Mouse (Mus musculus): ENCODE measurements around the gene Phlpp1. TPM values are rescaled to one million over a fixed set of nuclear protein-coding genes. Genes with fewer than 3 reads are reported as not detected.

Phlpp1 gene
- total and polyA plus RNA-seq, 2 experiments from 2014 or later, result 3.9 to 15.2 TPM

DNA sequence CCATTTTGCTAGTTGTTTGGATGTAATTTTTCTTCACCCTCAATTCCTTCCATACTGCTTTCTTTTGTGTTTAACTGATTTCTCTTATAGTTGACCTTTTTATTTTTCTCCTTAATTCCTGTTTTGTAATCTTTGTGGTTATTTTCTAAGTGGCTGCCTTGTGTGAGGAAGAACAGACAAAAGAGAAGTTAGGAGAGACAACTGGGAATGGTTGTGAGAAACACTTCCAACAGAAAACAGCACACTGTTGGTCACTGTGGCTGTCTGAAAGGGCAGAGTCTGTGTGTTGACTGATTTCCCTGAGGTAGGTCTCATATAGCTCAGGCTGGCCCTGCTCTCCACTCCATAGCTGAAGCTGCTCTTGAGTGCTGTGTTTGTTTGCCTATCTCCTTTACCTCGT lies 32.4 kb upstream of the Phlpp1 start:
- DNase-seq (ENCODE audit: low spot score) (no peak), ATAC-seq (ENCODE audit: insufficient read depth, low read depth) (no peak)
- H3K9me3 ChIP-seq (replicated peaks; ENCODE audit: control insufficient read depth, low read length), result no peaks in the 10 kb centered on the region
- H3K4me2 ChIP-seq (ENCODE audit: low read depth, low read length), result no peak overlapping the region
- H3K4me1 ChIP-seq (ENCODE audit: control insufficient read depth, insufficient read depth), result no peaks in the 10 kb centered on the region
- 66% methylated on average over 1 of the region's 1 CpGs for WGBS
- no peaks in the 10 kb centered on the region for H3K36me3 ChIP-seq (replicated peaks; ENCODE audit: control insufficient read depth, insufficient read depth, low read length)
- H3K27ac ChIP-seq (ENCODE audit: low read depth), result no peak overlapping the region
- H3K9ac ChIP-seq (replicated peaks; ENCODE audit: low read depth, low read length), result no peak overlapping the region
- TF ChIP-seq CTCF (IDR thresholded peaks at IDR 0.05; ENCODE audit: low read depth) (no peak), EP300 (IDR thresholded peaks at IDR 0.05; ENCODE audit: low read depth) (no peak)
- H3K4me3 ChIP-seq (ENCODE audit: low read depth, low read length), result no peak overlapping the region
- H3K27me3 ChIP-seq (ENCODE audit: control insufficient read depth, insufficient read depth, low read length), result no peaks in the 10 kb centered on the region

DNA sequence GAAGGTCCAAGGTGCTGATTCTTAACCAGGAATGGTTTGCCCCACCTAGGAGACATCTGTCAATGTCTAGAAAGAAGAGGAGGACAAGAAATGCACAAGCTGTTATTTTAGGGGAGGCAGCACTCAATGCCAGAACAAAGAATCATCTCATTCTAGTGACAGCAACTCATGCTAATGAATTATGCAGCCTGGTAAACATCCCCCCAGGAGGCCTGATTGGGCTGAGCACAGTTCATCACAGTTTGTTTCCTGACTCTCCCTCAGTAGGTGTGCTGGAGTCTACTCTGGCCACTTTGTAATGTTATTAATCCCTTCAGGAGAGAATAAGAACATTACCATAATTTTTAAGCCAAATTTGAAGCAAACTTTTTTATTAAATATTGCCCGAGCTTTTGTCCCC lies 29.5 kb upstream of the Phlpp1 start:
- no peak overlapping the region for H3K27ac ChIP-seq (ENCODE audit: low read depth)
- no peaks in the 10 kb centered on the region for H3K27me3 ChIP-seq (ENCODE audit: control insufficient read depth, insufficient read depth, low read length)
- no peaks in the 10 kb centered on the region for H3K36me3 ChIP-seq (replicated peaks; ENCODE audit: control insufficient read depth, insufficient read depth, low read length)
- no peak for ATAC-seq (ENCODE audit: insufficient read depth, low read depth)
- no peak overlapping the region for H3K4me2 ChIP-seq (ENCODE audit: low read depth, low read length)
- no peak for TF ChIP-seq CTCF (IDR thresholded peaks at IDR 0.05; ENCODE audit: low read depth)
- no peak for TF ChIP-seq EP300 (IDR thresholded peaks at IDR 0.05; ENCODE audit: low read depth)
- H3K4me1 ChIP-seq (ENCODE audit: control insufficient read depth, insufficient read depth), result no peaks in the 10 kb centered on the region
- H3K4me3 ChIP-seq (ENCODE audit: low read depth, low read length), result no peak overlapping the region
- H3K9ac ChIP-seq (replicated peaks; ENCODE audit: low read depth, low read length), result no peak overlapping the region
- no peak for DNase-seq (ENCODE audit: low spot score)
- WGBS, result 86% methylated on average over 1 of the region's 1 CpGs
- H3K9me3 ChIP-seq (replicated peaks; ENCODE audit: control insufficient read depth, low read length), result no peaks in the 10 kb centered on the region

DNA sequence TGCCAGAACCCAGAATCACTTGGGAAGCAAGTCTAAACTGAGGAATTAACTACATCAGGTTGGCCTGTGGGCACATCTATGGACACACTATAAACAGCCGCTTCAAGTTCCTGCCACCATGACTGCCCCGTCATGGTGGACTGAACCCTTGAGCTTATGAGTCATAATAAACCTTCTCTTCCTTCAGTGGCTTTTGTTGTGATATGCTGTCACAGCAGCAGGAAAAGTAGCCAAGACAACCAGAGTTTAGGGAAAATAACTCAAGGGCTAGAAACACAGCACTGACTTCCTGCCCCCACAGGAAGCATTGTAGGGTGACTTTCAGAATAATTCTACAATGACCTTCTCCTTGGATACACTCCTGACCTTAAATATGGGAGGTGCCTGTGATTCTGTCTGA lies 27.0 kb upstream of the Phlpp1 start:
- Histone ChIP-seq H3K4me3 (ENCODE audit: low read depth, low read length) (no peak overlapping the region), H3K27ac (ENCODE audit: low read depth) (no peak overlapping the region), H3K9me3 (replicated peaks; ENCODE audit: control insufficient read depth, low read length) (no peaks in the 10 kb centered on the region), H3K36me3 (replicated peaks; ENCODE audit: control insufficient read depth, insufficient read depth, low read length) (no peaks in the 10 kb centered on the region), H3K4me1 (ENCODE audit: control insufficient read depth, insufficient read depth) (no peaks in the 10 kb centered on the region), H3K4me2 (ENCODE audit: low read depth, low read length) (no peak overlapping the region), H3K27me3 (ENCODE audit: control insufficient read depth, insufficient read depth, low read length) (no peaks in the 10 kb centered on the region), H3K9ac (replicated peaks; ENCODE audit: low read depth, low read length) (no peak overlapping the region)
- ATAC-seq (ENCODE audit: insufficient read depth, low read depth) (no peak), DNase-seq (ENCODE audit: low spot score) (no peak)
- WGBS, result 78% methylated on average over 2 of the region's 2 CpGs
- no peak for TF ChIP-seq EP300 (IDR thresholded peaks at IDR 0.05; ENCODE audit: low read depth)
- no peak for TF ChIP-seq CTCF (IDR thresholded peaks at IDR 0.05; ENCODE audit: low read depth)

DNA sequence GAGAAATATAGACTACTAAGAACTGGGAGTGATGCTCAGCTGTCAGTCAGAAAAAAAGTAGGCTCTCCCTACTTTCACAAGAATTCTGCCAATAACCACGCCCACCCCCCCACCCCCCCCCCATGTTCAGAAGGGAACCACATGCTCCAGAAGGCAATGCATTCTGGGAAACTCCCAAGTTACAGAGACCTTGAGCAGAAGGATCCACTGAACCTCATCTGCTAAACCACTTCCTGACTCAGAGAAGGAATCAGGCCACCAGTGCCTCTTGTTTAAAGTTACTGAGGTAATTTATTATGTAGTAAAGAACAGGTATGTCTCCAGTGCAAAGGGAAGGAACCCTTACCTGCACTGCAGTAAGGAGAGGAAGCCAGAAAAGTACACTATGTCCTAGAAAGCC lies 26.5 kb upstream of the Phlpp1 start:
- Histone ChIP-seq H3K4me1 (ENCODE audit: control insufficient read depth, insufficient read depth) (no peaks in the 10 kb centered on the region), H3K4me3 (ENCODE audit: low read depth, low read length) (no peak overlapping the region), H3K9me3 (replicated peaks; ENCODE audit: control insufficient read depth, low read length) (no peaks in the 10 kb centered on the region), H3K27me3 (ENCODE audit: control insufficient read depth, insufficient read depth, low read length) (no peaks in the 10 kb centered on the region), H3K9ac (replicated peaks; ENCODE audit: low read depth, low read length) (no peak overlapping the region), H3K4me2 (ENCODE audit: low read depth, low read length) (no peak overlapping the region), H3K36me3 (replicated peaks; ENCODE audit: control insufficient read depth, insufficient read depth, low read length) (no peaks in the 10 kb centered on the region), H3K27ac (ENCODE audit: low read depth) (no peak overlapping the region)
- TF ChIP-seq CTCF (IDR thresholded peaks at IDR 0.05; ENCODE audit: low read depth) (no peak), EP300 (IDR thresholded peaks at IDR 0.05; ENCODE audit: low read depth) (no peak)
- ATAC-seq (ENCODE audit: insufficient read depth, low read depth), result no peak
- DNase-seq (ENCODE audit: low spot score), result no peak
- 33% methylated on average over 1 of the region's 1 CpGs for WGBS

DNA sequence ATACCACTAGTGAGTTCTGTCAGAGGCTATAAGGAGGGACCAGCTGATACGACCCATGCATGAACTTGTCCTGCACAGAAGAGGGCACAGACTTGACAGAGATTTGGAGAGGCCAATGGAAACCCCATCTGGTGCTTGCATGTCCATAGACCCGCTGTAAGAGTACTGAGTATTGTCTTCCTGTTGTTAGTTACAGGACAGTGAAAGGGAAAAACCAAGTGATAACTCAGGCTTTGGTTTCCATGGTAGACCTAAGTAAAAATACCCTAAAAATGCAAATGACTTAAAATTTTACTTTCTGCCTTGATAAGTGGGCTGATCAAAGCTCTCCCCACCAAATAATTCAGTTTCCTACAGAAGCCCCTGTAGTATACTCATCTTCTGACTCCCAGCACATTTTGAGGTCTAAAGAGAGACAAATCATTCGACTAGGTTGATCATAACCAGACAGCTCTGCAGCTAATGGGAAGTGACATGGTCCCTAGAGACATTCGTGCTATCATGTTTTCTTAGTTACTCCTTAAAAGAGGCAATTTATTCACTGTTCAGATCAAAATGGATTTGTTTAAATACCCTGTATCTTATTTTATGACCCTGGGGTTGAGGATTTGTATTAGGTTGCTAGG lies 25.9 kb upstream of the Phlpp1 start:
- H3K9me3 ChIP-seq (replicated peaks; ENCODE audit: control insufficient read depth, low read length), result no peaks in the 10 kb centered on the region
- no peak overlapping the region for H3K27ac ChIP-seq (ENCODE audit: low read depth)
- 70% methylated on average over 4 of the region's 4 CpGs for WGBS
- no peak for ATAC-seq (ENCODE audit: insufficient read depth, low read depth)
- H3K27me3 ChIP-seq (ENCODE audit: control insufficient read depth, insufficient read depth, low read length), result no peaks in the 10 kb centered on the region
- no peak for DNase-seq (ENCODE audit: low spot score)
- no peaks in the 10 kb centered on the region for H3K36me3 ChIP-seq (replicated peaks; ENCODE audit: control insufficient read depth, insufficient read depth, low read length)
- no peak overlapping the region for H3K9ac ChIP-seq (replicated peaks; ENCODE audit: low read depth, low read length)
- TF ChIP-seq CTCF (IDR thresholded peaks at IDR 0.05; ENCODE audit: low read depth), result no peak
- TF ChIP-seq EP300 (IDR thresholded peaks at IDR 0.05; ENCODE audit: low read depth), result no peak
- H3K4me2 ChIP-seq (ENCODE audit: low read depth, low read length), result no peak overlapping the region
- H3K4me1 ChIP-seq (ENCODE audit: control insufficient read depth, insufficient read depth), result no peaks in the 10 kb centered on the region
- H3K4me3 ChIP-seq (ENCODE audit: low read depth, low read length), result no peak overlapping the region
